Mouse (Mus musculus) right cerebral cortex, adult 18-20 months (tissue): ENCODE measurements around the gene Tex21.

Experiments used
- DNase-seq: peaks from one replicate; pipeline ENCODE4 v3.0.0; 2022; ENCODE audit warnings: mixed read lengths

The Tex21 gene

DNA sequence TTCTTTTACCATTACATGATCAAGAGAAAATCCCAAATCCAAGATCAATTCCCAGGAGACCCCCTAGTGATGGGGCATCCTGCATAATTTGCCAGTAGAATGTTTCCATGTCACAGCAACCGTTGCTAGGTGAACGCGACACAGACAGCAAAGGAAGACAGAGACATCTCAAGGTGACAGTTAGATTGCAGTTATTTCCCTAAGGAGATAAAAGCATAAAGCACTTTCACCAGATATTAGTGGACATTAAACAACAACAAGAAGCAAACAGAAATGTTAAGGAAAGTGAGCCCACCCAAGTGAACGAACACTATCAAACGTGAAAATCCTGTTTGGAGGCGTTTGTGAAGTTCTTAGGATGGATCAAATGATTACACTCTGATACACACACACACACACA lies at the start of gene Tex21:
Gene Tex21, minus strand, starts transcription at position 101 of the 400 bp plus-strand sequence.
- no peak for DNase-seq

DNA sequence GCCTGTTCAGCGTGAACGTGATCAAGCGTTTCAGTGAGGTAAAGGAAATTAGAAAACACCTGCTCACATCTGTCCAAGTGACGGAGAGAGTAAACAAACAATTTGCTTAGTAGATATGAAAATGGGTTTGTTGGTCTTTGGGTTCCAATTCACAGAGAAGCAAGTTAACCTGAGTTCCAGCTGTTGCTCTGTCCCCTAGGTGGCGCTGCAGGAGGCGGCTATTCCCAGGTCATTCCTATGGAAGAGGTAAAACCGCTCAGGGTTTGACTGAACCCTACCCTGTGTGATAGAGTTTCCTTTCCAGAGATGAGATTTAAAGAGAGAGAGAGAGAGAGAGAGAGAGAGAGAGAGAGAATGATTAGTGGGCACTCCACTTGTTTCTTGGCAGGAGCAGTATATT lies 46.6 kb upstream of the Tex21 start:
- peak; percentile 64 for DNase-seq

DNA sequence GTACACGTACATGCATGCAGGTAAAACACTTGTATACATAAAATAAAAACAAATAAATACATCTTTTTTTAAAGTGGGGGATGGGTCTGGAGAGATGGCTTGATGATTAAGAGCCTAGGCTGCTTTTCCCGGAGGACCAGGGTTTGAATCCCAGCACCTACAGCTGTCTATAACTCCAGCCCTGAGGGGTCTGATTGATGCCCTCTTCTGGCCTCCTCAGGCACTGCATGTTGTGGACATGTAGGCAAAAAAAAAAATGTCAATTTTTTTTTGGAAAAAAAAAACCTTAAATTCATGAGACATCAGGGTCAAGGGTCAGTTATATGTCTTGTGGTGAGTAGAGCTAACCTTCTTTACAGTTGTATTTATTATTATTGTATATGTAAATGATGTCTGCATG lies 43.7 kb upstream of the Tex21 start:
- no peak for DNase-seq

DNA sequence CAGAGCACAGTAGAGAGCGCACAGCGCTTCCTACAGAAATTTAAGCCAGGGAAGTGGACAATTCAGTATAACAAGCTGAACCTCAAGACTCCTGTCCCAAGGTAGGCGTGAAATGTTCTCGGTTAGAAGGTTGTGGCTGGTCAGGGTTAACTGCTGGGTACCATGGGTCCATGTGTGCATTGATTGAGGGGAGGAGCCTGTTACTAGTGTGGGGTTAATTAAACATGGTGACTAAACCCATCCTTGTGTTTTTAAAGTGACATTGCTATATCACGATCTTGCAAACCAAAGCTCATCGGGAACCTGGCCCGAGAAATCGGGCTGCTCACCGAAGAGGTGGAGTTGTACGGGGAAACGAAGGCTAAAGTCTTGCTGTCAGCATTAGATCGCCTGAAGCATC lies 42.9 kb upstream of the Tex21 start:
- no peak for DNase-seq

DNA sequence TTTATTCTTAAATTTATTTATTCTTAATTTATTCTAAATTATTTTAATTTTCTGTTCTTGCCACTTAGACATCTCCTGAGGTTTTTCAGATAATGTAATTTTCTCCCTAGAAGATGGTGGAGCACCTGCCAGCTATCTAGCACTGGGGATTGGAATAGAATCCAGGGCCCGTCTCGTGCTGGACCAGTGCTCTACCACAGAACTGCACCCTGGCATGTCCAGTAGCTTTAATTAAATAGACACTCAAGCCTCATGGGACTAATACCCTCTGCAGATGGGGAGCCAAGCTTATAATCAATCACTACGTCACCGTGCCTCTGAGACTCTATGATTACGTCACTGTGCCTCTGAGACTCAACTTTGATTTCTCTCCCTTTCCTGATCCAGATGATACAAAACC lies 41.9 kb upstream of the Tex21 start:
- DNase-seq, result no peak

DNA sequence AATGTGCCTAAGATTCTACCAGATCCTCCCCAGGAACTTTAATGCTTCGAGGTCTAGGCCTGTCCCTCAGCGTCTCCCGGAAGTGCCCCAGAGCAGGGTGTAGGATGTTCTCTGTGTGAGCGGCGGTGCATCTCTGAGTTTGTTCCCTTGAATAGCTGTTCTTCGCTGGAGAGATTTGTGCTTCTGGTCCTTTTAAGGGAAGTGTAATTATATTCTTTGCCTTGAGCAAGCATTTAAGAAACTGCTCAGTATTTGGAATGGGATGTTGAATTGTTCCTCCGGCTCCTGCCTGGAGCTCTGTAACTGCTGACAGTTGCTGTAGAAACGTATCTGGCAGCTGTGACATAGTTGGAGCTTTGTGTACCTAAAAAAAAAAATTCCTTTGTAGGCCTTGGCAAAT lies 41.4 kb upstream of the Tex21 start:
- DNase-seq, result peak; percentile 46

DNA sequence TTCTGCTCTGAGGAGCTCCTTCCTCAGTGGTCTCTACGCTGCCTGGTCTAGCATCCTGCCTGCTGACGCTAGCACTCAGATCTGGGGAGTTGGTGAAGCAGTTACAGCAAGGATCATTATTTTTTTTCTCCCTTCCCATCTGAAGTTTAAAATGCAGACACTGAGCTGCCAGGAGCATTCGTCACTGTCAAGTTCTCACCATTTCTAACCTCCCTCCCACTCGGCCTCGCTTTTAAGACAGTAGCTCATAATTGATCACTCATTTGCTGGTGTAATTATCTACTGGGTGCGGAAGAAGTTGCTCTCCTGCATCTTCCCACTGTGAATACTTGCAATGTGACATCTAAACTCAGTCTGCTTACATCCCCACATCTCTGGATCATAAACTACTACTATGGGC lies 38.9 kb upstream of the Tex21 start:
- peak; percentile 37 for DNase-seq

DNA sequence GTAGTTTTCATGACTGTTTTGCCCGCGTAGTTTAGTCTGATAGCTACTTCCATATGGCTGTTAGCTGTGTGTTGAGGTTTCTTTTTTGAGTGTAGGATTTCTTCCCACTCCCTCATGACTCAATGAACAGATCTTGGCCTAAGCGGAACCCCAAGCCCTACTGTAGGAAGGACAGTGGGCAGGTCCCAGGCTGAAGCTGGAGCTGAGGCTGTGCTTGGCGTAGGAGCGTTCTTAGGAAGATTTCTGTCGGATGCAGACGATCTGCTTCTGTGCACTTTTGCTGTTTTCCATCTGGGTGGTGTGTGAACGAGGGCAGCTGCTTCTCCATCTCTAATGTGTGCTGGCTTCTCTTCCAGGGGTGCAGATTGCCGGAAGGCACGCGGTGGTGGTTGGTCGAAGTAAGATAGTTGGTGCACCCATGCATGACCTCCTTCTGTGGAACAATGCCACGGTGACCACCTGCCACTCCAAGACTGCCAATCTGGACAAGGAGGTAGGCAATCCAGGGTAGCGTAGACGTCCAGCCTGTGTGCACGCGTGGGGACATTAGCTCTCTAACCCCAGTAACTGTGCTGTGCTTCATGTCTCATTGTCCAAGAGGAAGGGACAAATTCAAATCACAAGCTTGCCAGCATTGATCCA lies 36.1 kb upstream of the Tex21 start:
- peak; percentile 64 for DNase-seq

DNA sequence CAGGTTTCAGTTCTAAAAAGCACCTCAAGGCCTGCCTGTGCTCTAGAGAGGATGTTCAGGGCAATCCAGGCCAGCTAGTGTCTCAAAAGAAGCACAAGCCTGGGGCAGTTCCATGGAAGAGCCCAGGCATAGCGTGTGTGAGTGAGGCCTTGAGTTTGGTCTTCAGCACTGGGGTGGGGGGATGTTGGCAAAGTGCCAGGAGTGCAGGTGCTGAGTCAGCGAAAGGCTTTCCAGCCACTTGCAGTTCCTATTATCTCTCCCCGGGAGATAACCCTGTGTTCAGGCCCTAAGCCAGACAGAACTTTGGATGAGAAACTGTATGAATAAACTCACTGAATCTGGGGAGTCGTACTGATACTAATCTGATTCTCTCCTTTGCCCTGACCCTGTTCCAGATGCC lies 35.6 kb upstream of the Tex21 start:
- DNase-seq, result no peak

DNA sequence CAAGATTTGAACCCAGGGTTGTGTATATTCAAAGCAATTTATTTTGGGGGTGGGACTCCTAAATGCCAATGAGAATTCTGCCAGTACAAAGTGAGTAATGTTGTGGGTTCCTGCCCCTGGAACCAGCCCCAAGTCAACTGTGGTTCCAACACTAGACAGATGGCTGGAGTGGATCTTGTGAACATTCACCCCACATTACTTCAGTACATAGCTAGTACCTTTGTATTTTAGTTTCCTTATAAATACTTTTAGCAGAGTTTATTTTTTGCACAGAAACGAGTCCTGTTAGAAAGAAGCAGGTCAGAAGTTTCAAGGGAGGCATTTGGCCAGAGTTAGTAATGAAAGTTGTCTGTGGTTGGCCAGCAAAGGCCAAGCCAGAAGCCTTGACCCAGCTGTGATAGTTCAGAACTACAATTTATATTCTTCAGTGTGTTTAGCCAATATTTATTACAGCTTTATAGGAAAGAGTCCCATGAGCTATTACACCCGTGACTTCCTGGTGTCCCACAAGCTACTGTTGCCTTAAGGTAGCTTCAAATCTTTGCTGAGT lies 34.6 kb upstream of the Tex21 start:
- no peak for DNase-seq

DNA sequence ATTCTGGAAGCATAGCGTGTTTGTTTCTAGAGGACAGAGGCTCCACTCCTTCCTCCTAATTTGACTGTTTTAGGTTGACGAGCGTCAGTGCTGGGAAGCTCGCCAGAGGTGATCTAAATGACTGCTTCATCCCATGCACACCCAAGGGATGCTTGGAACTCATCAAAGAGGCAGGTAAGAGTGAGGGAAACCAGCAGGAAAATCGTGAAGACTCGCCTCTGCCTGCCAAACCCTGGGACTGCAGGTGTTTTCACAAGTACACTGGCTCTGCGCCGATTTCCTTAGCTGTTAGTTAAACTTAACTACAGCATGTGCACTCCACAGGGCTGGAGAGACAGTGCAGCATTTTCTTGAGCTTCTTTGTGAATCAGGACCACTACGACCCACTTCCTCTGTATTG lies 34.0 kb upstream of the Tex21 start:
- DNase-seq, result peak; percentile 55

DNA sequence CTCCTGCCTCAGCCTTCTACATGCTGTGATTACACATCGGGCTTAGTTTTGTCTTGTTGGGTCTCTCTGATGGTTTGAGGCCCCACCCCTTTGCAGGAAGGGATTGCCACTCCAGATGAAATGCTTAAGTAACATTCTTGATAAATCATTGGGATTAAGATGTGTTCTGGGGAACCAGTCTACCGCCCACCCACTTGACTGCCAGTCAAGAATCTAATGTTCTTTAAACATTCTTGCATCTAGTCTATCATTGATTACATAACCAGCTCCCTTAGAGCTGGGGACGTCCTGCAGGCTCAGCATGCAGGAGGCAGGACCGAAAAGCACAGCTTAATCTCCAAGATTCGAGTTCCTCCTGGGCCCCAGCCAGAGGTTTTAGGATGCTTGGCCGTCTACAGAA lies 31.7 kb upstream of the Tex21 start:
- DNase-seq, result no peak

DNA sequence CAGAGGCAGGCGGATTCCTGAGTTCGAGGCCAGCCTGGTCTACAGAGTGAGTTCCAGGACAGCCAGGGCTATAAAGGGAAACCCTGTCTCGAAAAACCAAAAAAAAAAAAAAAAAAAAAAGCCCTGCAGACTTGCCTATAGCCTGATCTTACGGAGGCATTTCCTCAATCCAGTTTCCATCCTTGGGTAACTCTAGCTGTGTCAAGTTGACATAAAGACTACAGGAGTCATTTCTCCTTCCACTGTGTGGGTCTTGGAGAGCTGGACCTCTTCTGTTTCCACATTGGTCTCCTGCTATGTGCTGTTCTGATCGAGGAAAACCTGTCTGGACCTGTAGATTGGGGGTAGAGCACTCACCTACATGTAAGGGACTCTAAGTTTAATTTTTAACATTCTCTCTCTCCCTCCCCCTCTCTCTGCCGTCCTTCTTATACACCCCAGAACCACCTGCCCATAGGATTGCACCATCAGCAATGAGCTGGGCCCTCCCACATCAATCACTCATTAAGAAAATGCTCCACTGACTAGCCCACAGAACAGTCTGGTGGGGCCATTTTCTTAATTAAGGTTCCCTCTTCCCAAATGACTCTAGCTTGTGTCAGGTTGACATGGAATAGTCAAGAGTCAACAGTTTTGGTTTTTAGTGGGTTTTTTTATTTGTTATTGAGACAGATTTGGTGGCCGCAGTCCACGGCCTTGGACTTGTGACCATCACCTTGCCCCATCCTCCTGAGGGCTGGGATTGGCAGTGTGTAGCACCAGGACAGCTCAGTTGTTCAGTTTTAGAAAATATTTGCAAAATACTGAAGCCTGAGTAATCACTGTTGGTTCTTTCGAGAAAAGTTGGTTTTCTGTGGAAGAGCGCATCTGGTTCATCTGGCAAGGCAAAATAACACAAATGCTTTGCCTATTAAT lies 26.3 kb upstream of the Tex21 start:
- DNase-seq, result no peak

DNA sequence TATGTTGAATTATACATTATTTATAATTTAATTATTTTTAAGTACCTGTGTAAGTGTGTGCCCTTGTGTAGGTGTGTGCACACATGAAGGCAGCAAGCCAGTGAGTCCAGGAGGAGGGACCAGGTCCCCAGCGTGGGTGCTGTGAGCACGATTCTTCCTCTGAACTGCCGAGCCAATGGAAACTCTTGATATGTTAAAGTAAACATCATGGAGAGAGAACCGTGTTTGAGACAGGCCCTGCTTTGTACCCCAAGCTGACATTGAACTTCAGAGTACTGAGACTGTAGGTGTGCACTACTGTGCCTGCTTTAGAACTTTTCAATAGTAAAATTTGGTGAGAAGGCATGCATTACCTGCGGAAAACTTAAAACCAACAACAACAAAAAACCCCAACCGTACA lies 25.0 kb upstream of the Tex21 start:
- no peak for DNase-seq

DNA sequence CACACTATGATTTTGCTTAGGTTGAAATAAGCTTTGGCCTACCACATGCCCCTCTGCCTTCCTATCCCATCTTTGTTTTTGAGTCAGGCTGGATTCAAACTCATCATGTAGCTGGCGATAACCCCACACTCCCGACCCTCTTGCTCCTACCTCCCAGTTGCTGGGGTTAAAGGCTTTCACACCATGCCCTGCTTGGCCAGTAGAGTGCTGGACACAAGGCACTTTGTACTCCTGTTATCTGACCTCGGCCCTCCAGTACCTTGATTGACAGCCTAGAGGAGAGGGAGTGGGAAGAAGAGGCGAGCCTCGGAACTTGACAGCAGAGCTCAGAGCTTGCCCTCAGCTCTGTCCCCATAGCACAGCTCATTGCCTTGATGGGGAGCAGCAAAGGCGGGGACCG lies 22.6 kb upstream of the Tex21 start:
- no peak for DNase-seq

DNA sequence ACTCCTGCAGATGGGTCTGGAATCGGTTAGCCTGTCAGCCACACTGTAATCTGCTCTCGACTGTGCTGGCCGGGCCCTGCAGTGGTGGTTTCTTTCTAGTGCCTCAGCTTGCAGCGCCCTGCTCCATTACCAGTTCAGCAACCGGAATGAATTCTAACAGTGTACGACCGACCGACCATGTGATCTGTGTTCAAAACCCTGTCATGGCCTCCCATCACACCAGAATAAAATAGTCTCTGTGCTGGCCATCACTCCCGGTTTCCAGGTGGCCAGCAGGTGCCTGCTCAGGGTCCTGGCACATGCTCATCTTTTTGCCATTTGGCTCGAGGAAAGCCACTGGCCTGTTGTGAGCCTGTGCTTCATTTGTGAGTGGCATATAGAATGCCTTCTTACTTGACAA lies 22.1 kb upstream of the Tex21 start:
- DNase-seq, result no peak

DNA sequence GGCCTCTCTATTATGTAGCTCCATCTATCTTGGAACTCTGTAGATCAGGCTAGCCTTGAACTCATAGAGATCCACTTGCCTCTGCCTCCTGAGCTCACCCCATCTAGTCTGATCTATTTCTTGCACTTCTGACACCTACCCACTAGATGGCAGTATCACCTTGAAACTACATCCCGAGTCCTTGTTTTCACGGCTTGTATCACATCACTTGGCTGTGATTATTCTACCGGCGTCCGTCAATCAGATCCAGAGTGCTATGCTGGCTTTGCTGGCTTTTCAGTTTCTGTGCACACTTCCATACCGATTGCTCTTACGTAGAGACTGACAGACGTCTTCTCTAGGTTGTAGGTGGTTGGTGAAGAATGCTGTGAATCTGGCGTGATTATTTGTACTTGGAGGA lies 20.3 kb upstream of the Tex21 start:
- peak; percentile 53 for DNase-seq

DNA sequence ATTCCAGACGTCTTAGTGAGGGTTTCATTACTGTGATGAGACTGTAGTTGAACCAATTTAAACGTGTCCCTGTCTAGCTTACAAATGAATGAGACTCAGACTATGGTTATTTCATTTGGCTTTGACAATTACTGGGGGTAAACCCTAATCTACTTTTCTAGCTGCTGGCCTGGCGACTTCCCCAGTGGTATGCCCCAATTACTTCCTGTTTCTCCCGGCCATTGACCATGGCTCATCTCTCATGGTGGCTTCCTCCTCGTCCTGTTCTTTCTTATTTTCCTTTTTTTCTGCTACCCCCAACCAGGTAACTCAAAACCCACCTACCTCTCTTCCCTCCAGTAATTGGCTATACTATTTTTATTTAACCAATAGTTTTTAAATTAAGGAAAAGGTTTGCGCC lies 18.5 kb upstream of the Tex21 start:
- no peak for DNase-seq

DNA sequence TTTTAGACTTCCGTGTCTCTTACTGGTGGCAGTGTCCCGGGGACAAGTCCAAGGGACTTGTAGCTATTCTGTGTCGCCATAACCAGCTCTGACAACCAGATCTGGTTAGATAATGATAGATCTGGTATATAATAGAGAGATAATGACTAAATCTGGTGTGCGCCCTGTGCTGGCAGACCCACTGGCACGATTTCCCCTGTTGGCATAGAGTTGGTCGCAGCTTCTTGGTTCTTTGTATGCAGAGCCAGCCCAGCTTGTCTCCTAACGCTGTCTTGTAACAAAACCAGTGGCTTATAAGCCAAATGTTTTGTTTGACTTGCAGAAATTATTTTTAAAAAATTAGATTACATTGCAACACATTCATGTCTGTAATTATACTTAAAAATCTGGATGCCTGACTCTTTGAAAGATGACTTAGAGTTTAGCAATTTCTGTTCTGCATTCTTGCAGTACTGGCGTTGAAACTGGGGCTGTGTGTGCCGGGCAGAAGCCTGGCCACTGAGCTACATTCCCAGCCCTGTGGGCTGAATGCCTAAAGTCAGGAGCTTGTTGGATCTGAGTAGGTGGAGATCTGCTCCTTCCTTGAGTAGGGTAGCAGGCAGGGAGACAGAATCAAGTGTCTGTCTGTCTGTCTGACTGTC lies 17.9 kb upstream of the Tex21 start:
- DNase-seq, result peak; percentile 37

DNA sequence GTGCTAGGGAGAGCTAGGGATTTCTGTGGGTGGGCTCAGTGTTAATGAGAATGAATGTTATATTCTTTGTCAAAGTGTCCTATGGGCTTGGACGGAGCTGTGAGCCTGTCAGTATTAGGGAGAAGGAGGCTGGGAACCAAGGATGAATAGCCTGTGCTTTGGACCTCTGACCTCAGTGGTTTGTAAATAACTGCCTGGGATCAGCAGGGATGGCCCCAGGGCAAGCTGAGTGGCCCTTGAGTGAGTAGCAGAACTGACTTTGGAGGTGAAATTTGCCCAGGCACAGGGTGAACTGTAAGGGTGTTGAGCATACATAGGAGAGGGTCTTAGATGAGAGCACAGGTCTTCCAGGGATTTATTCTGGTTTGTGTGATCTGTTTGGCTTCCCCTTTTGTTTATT lies 17.3 kb upstream of the Tex21 start:
- no peak for DNase-seq

DNA sequence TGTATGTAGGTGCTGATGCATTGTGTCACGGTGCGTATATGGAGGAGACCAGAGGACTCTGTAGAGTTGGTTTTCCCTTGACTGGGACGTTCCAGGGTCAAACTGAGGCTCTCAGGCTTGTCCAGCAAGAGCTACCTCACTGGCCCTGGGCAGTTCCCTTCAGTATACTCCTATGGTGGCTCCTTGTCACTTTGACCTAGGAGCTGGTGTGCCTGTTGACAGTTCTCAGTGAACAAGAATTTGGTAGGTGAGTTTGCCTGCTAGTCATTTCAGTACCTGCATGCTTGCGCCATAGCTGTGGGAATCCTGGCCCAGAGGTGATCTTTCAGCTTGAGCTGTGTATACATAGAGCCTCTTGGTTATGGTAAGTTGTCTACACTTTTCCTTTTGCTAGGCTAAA lies 16.4 kb upstream of the Tex21 start:
- DNase-seq, result no peak

DNA sequence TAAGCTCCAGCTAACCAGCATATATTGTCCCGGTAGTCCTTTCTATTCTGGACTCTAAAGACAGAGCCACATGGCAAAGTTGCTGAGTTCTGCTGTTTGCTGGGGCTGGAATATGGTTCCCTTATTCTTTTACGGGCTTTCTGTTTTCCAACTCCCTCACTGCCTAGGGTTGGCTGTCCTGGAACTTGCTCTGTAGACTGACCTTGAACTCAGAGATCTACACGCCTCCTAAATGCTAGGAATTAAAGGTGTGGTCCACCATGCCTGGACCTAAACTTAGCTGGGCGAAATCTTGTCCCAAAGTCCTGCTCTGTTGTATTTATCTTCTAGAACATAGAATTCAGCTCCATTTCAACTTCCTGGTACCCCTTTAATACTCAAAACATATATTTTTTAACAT lies 15.0 kb upstream of the Tex21 start:
- DNase-seq, result no peak

DNA sequence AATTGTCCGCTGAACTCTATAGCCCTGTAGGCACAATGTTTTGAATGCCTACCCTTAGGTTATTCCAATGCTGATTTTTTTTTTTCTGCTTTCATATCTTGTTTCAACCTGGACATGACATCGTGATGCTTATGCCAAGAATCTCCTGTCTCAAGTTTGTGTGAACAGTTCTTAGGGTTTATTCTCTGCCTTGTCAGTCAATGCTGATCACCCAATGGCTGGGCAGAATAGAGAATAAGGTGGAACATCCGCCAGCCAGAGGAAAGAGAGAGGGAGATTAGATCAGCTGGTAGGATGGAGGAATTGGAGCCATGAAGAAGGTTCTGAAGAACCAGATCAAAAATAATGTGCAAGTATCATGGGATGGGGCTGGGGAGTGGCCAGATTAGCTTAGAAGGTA lies 14.1 kb upstream of the Tex21 start:
- no peak for DNase-seq
